Mouse (Mus musculus) limb, embryonic 13.5 days (tissue): ENCODE results near the gene Enox1. TPM values are rescaled to one million over a fixed set of nuclear protein-coding genes. Genes with fewer than 3 reads are reported as not detected.

Source experiments
- ATAC-seq: fragments of 200-750 bp; cut with Nextera tagmentation; 2 replicates; pipeline ENCODE4 v1.8.0; 2017; ENCODE audit warnings: low read depth, moderate number of reproducible peaks, moderate TSS enrichment; ENCODE audit not compliant: low FRiP score
- H3K27ac ChIP-seq: fragments of 300-500 bp; sonication (generic); 2 replicates; pipeline ENCODE4 v1.5.1; 2015; ENCODE audit warnings: inconsistent platforms, mild to moderate bottlenecking, moderate library complexity
- H3K27me3 ChIP-seq: fragments of 300-500 bp; sonication (generic); 2 replicates; pipeline ENCODE4 v1.6.1; 2015; ENCODE audit warnings: mild to moderate bottlenecking, inconsistent platforms
- H3K36me3 ChIP-seq: fragments of 300-500 bp; sonication (generic); 2 replicates; pipeline ENCODE4 v1.6.1; 2015; ENCODE audit warnings: inconsistent platforms, mild to moderate bottlenecking, moderate library complexity
- H3K4me1 ChIP-seq: fragments of 300-500 bp; sonication (generic); 2 replicates; pipeline ENCODE4 v1.6.1; 2015; ENCODE audit warnings: inconsistent platforms
- H3K4me2 ChIP-seq: fragments of 300-500 bp; sonication (generic); replicated peaks from 2 replicates; pipeline ENCODE4 v1.6.1; 2015; ENCODE audit warnings: inconsistent platforms, mild to moderate bottlenecking, moderate library complexity
- H3K4me3 ChIP-seq: fragments of 300-500 bp; sonication (generic); 2 replicates; pipeline ENCODE4 v1.5.1; 2015; ENCODE audit warnings: moderate library complexity, mild to moderate bottlenecking, inconsistent platforms
- H3K9ac ChIP-seq: fragments of 300-500 bp; sonication (generic); 2 replicates; pipeline ENCODE4 v1.6.1; 2015; ENCODE audit warnings: mild to moderate bottlenecking, inconsistent platforms
- H3K9me3 ChIP-seq: fragments of 300-500 bp; sonication (generic); 2 replicates; pipeline ENCODE4 v1.6.1; 2016; ENCODE audit warnings: inconsistent platforms
- WGBS: fragments of 180-500 bp; shearing (Covaris S2); methylation state at CpG from one replicate; pipeline ENCODE4 v1.1.7; 2015; 5-methylcytosine and 5-hydroxymethylcytosine counted together
- polyA plus RNA-seq: library from polyadenylated mRNA; unstranded; fragments of >200 nt; fragmentation: Nextera tagmentation; extraction: Ambion mirVana; gene quantifications from 2 replicates; pipeline ENCODE4 v1.2.1, GENCODE M21; 2015

The Enox1 gene
- polyA plus RNA-seq, 1 experiment from 2014 or later = 18.9 TPM

DNA sequence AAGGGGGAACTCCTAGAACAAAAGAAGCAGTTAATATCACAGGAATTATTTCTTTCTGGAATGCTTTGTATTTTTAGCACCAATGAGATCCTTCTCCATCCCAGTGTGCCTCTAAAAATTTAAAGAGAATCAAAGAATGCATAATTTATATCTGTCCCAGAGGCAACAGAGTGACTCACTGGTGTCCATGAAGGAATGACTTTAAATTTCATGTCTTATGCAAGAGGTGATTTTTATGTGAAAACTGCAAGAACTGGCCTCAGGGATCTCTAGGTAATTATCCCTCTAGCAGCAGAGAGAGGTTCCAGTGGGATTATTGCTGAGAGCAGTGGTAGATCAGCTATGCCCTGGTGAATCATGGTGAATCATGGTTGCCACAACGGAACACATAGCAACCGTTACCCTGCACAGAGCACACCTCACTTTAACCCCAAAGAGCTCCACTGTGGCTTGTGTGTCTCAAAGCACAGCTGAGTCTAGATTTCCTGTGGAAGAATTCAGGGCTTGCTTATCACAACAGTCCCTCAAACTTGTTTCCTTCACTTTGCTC lies 195.3 kb downstream of the Enox1 start:
- Histone ChIP-seq H3K9me3 (no peaks in the 10 kb centered on the region), H3K36me3 (no peaks in the 10 kb centered on the region), H3K4me3 (no peak overlapping the region), H3K4me2 (no peak overlapping the region), H3K9ac (no peak overlapping the region), H3K27ac (no peak overlapping the region), H3K27me3 (no peaks in the 10 kb centered on the region), H3K4me1 (peaks cover 5% of the 10 kb centered on the region)
- WGBS = 72% methylated on average over 2 of the region's 2 CpGs
- ATAC-seq = no peak

DNA sequence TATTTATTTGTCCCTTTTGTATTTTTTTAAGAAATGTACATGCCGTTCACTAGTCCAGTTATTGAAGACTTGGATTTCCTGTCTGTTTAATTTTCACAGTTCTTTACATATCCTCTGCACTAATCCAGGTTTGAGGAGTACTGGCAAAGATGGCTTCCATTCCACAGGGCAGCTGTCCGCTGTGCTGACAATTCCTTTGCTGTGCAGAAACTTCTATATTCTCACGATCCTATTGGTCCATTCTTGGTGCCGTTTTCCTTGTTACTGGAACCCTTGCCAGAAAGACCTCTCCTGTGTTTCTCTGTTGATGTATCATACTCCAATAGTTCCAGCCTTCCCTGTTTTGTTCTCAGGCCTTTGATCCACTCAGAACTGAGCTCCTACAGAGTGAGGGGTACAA lies 206.1 kb downstream of the Enox1 start:
- no peaks in the 10 kb centered on the region for H3K27me3 ChIP-seq
- H3K4me1 ChIP-seq = no peaks in the 10 kb centered on the region
- H3K9me3 ChIP-seq = no peaks in the 10 kb centered on the region
- no peak overlapping the region for H3K27ac ChIP-seq
- no peak overlapping the region for H3K4me2 ChIP-seq
- H3K9ac ChIP-seq = no peak overlapping the region
- H3K4me3 ChIP-seq = no peak overlapping the region
- no peaks in the 10 kb centered on the region for H3K36me3 ChIP-seq
- no peak for ATAC-seq
- WGBS = 75% methylated on average over 4 of the region's 4 CpGs

DNA sequence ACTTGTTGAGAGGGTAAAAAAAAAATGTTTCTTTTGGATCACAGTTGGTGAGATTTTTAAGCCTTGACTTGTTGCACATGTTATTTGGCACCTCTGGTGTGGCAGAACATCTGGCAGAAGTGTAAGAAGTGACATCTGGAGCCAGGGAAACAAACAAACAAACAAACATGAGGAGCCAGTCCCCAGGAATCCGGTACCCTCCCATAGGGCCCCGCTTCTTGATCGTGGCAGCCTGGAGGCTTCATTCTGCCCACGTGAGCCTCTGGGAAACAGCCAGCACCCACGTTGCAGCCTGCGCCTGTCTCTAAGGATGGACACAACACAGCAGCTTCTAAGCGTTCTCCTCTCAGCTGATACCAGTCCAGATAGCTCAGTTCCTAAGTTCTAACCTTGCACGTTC lies 211.8 kb downstream of the Enox1 start:
- no peak overlapping the region for H3K4me3 ChIP-seq
- H3K27ac ChIP-seq = no peak overlapping the region
- H3K4me2 ChIP-seq = no peak overlapping the region
- no peak overlapping the region for H3K9ac ChIP-seq
- no peaks in the 10 kb centered on the region for H3K4me1 ChIP-seq
- no peaks in the 10 kb centered on the region for H3K9me3 ChIP-seq
- H3K36me3 ChIP-seq = no peaks in the 10 kb centered on the region
- ATAC-seq = no peak
- H3K27me3 ChIP-seq = no peaks in the 10 kb centered on the region
- WGBS = 62% methylated on average over 8 of the region's 8 CpGs

DNA sequence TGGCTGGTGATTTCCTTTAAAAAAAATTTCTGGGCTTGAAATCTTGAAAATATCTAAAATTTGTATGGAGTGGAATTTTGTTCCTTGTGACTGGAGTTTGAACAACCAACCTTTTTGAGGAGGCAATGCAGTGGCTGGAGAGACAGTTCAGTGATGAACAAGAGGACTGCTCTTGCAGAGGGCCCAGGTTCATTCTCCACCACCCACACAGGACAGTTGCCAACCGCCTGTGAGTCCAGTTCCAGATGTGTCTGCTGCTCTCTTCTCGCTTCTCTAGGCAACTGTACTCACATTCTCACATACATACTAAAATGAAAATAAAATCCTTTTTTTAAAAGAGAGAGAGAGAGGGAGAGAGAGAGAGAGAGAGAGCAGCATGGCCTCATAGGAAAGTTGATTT lies 212.5 kb downstream of the Enox1 start:
- Histone ChIP-seq H3K4me1 (no peaks in the 10 kb centered on the region), H3K27ac (no peak overlapping the region), H3K4me3 (no peak overlapping the region), H3K36me3 (no peaks in the 10 kb centered on the region), H3K4me2 (no peak overlapping the region), H3K9ac (no peak overlapping the region), H3K27me3 (no peaks in the 10 kb centered on the region), H3K9me3 (no peaks in the 10 kb centered on the region)
- no peak for ATAC-seq
- 71% methylated on average over 2 of the region's 2 CpGs for WGBS

DNA sequence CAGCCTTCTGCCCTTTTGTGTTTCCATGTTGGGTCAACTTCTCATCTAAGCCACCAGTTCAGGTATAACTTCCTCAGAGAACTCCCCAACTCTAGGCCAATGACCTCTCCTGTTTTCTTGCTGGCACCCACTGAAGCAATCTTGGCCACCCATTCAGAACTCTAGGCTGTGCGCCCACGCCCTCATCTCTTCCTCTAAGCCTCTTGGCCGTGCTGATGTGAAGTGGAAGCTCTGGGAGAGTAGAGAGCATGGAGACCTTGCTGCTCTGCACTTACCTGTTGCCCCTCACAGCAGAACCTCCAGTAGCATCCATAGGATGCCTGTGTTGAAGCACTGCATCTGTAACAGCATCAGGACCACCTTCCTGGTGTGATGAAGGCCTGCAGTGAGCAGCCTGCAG lies 214.0 kb downstream of the Enox1 start:
- Histone ChIP-seq H3K9me3 (no peaks in the 10 kb centered on the region), H3K27ac (no peak overlapping the region), H3K36me3 (no peaks in the 10 kb centered on the region), H3K27me3 (no peaks in the 10 kb centered on the region), H3K4me3 (no peak overlapping the region), H3K4me2 (no peak overlapping the region), H3K4me1 (no peaks in the 10 kb centered on the region), H3K9ac (no peak overlapping the region)
- 92% methylated on average over 3 of the region's 3 CpGs for WGBS
- ATAC-seq = no peak

DNA sequence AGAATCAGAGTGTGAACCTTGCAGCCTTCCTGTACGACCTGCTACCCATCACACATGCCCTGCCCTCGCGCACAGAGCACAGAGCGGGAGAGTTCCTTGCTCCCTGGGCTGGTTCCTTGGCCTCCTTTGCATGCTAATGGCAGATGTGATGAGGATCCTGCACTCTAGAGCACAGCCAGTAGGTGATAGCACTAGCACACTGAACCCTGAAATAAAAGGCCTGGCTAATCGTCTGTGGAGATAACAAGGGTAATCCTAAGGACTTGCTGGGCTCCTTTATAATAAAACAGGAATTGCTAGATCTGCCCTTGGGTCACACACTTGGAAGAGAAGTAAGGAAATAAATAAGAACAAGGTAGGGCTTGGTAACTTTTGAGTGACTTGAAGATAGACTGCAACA lies 215.4 kb downstream of the Enox1 start:
- Histone ChIP-seq H3K9me3 (no peaks in the 10 kb centered on the region), H3K4me3 (no peak overlapping the region), H3K9ac (no peak overlapping the region), H3K4me1 (no peaks in the 10 kb centered on the region), H3K36me3 (no peaks in the 10 kb centered on the region), H3K4me2 (no peak overlapping the region), H3K27ac (no peak overlapping the region), H3K27me3 (no peaks in the 10 kb centered on the region)
- no peak for ATAC-seq
- WGBS = 54% methylated on average over 5 of the region's 5 CpGs

DNA sequence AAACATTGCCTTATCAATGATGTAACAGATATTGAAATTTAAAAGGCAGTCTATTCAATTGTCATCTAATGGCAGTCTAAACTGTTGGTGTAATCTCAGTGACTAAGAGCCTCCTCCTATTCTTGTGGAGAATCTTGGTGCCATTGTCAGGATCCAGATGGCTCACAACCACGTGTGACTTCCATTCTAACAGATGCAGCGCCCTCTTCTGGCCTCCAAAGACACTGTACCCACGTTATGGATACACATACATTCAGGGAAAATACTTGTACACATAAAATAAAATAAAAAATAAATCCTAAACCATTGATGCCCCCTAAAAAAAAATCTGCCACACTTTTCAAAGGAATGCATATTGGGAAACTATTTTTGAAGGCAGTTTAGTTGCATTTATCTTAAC lies 216.6 kb downstream of the Enox1 start:
- no peak overlapping the region for H3K4me2 ChIP-seq
- H3K4me3 ChIP-seq = no peak overlapping the region
- H3K27me3 ChIP-seq = no peaks in the 10 kb centered on the region
- no peaks in the 10 kb centered on the region for H3K4me1 ChIP-seq
- no peaks in the 10 kb centered on the region for H3K36me3 ChIP-seq
- ATAC-seq = no peak
- 79% methylated on average over 3 of the region's 3 CpGs for WGBS
- H3K9me3 ChIP-seq = no peaks in the 10 kb centered on the region
- H3K27ac ChIP-seq = no peak overlapping the region
- H3K9ac ChIP-seq = no peak overlapping the region

DNA sequence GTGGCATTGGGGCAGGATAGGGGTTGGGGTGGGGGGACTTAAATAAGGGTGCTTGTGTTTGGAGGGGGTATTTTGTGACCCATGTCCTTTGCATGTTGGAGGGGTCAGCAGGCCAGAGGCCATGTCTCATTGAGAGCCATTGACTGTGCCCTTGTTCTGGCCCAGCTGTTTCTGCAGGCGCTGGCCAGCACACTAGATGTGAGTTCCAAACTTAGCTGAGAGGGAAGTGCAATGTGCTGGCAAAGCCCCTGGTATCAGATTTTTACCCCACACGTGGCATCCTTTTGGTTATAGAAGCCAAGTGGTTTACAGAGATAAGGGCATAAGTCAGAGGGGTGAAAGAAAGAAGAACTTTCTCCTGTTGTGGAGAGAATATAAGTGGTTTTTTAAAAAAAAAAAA lies 218.5 kb downstream of the Enox1 start:
- no peaks in the 10 kb centered on the region for H3K36me3 ChIP-seq
- H3K27me3 ChIP-seq = no peaks in the 10 kb centered on the region
- 68% methylated on average over 2 of the region's 2 CpGs for WGBS
- no peaks in the 10 kb centered on the region for H3K9me3 ChIP-seq
- H3K27ac ChIP-seq = no peak overlapping the region
- no peaks in the 10 kb centered on the region for H3K4me1 ChIP-seq
- no peak overlapping the region for H3K4me2 ChIP-seq
- no peak overlapping the region for H3K9ac ChIP-seq
- no peak for ATAC-seq
- H3K4me3 ChIP-seq = no peak overlapping the region

DNA sequence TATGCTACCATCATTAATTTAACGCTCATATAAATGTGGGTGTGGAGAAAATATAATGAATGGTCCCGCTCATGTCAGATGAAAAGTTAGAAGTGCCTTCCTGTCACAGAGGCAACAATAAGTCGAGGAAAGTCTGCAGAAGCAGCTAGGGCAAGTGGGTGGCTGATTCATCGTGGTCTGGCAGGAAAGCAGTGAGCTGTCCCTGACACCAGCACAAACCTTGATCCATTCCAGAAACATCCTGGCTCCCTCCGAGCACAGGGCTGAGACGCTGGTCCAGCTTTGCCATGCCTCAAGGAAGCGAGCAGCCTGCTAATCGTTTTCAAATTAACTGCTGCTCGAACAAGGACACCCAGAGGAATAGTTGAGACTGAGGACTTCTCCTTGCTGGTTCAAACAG lies 219.1 kb downstream of the Enox1 start:
- no peak overlapping the region for H3K4me2 ChIP-seq
- WGBS = 36% methylated on average over 9 of the region's 9 CpGs
- H3K4me1 ChIP-seq = no peaks in the 10 kb centered on the region
- H3K27me3 ChIP-seq = no peaks in the 10 kb centered on the region
- H3K9me3 ChIP-seq = no peaks in the 10 kb centered on the region
- ATAC-seq = no peak
- H3K4me3 ChIP-seq = no peak overlapping the region
- H3K27ac ChIP-seq = no peak overlapping the region
- H3K9ac ChIP-seq = no peak overlapping the region
- no peaks in the 10 kb centered on the region for H3K36me3 ChIP-seq

DNA sequence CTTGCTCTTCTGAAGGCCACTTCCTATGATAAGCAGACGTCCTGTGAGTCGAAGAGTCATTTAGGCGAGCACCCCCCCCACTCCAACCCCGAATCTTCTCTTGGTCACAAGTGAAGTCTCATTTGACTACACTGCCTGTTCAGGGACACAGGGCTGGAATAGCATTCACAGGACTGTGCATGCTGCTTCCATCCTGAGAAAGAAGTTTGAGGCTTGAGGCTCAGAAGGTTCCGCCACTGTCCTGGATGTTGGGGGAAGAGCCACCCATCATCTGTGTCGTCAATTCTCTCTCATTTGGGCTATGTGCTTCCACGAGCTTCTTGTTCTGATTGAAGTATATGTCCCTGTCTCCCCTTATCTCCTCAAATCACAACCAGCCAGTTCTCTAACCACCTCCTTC lies 220.2 kb downstream of the Enox1 start:
- peaks cover 6% of the 10 kb centered on the region; the same call in 1 of the 2 replicates for H3K4me1 ChIP-seq
- no peaks in the 10 kb centered on the region for H3K36me3 ChIP-seq
- no peaks in the 10 kb centered on the region for H3K9me3 ChIP-seq
- no peak overlapping the region for H3K4me3 ChIP-seq
- H3K9ac ChIP-seq = no peak overlapping the region
- ATAC-seq = no peak
- no peak overlapping the region for H3K27ac ChIP-seq
- 71% methylated on average over 7 of the region's 7 CpGs for WGBS
- H3K4me2 ChIP-seq = no peak overlapping the region
- no peaks in the 10 kb centered on the region for H3K27me3 ChIP-seq

DNA sequence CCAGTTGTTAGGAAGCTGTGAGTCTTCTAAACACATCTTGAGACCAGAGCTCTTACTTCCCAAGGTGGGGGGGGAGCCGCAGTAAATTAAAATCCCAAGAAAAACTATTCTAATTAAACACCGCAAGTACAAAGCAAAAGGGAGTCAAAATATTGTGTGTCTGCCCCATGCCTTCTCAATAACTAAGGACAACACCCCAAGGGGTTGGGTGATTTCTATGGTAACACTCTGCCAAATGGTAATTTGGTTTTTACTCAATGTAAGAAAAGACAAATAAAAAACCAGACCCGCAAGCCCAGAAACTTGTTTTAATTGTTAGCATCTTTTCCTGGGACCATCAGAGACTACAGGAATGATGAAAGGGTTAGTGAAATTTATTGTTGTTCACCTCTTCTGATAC lies 220.9 kb downstream of the Enox1 start:
- ATAC-seq = no peak
- H3K4me1 ChIP-seq = peaks cover 6% of the 10 kb centered on the region; the same call in 1 of the 2 replicates
- no peak overlapping the region for H3K4me2 ChIP-seq
- H3K27me3 ChIP-seq = no peaks in the 10 kb centered on the region
- no peak overlapping the region for H3K9ac ChIP-seq
- H3K9me3 ChIP-seq = no peaks in the 10 kb centered on the region
- WGBS = 27% methylated on average over 3 of the region's 3 CpGs
- H3K36me3 ChIP-seq = no peaks in the 10 kb centered on the region
- no peak overlapping the region for H3K27ac ChIP-seq
- no peak overlapping the region for H3K4me3 ChIP-seq

DNA sequence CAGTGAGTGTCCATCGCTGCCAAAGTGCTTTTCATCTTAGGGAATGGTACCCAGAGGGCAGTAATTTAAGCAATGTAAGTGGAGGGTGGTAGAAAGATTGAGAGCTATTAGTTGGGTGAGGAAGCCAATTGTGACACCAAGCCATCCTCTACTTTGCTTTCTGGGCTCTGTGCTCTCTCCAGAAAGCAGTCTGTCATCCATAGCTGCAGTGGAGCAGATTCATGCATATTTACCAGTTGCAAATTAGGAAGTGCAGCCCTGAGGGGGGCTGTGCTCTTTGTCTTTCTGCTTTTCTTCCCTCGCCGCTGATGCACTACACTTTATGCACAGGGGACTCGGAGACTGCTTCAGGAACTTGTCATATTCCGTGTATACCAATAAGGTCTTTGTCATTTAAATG lies 221.3 kb downstream of the Enox1 start:
- Histone ChIP-seq H3K27ac (no peak overlapping the region), H3K4me1 (peaks cover 6% of the 10 kb centered on the region; the same call in 1 of the 2 replicates), H3K36me3 (no peaks in the 10 kb centered on the region), H3K4me3 (no peak overlapping the region), H3K27me3 (no peaks in the 10 kb centered on the region), H3K9me3 (no peaks in the 10 kb centered on the region), H3K4me2 (no peak overlapping the region), H3K9ac (no peak overlapping the region)
- no peak for ATAC-seq
- 40% methylated on average over 5 of the region's 5 CpGs for WGBS

DNA sequence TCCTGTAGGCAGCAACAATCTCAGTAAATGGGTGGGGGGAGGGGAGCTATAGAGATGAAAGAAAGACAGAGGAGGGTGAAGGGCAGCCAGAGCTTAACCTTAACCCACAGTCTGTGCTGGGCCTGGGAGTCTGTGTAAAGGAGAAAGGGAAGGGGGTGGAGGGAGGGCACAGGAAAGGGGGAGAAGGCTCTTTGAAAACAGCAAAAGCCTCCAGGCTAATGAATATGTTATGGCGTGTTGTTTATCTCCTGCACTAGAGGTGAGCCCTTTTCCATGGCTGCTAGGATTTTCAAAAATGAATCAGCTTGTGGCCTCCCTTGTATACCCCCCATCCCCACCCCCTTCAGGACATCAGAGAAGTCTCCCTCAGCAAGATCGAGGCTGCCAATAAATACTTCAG lies 225.0 kb downstream of the Enox1 start:
- ATAC-seq = no peak
- Histone ChIP-seq H3K4me2 (no peak overlapping the region), H3K36me3 (no peaks in the 10 kb centered on the region), H3K9ac (no peak overlapping the region), H3K27me3 (no peaks in the 10 kb centered on the region), H3K4me1 (peaks cover 6% of the 10 kb centered on the region; the same call in 1 of the 2 replicates), H3K4me3 (no peak overlapping the region), H3K9me3 (no peaks in the 10 kb centered on the region), H3K27ac (no peak overlapping the region)
- 9% methylated on average over 2 of the region's 2 CpGs for WGBS
